Mouse (Mus musculus): Measurements from ENCODE around the gene Bpi. TPM values are rescaled to one million over a fixed set of nuclear protein-coding genes. Genes with fewer than 3 reads are reported as not detected.
A peak's percentile ranks its signal among the peaks of the same experiment; 100 is the strongest.

Gene Bpi
- polyA plus RNA-seq, 1 experiment from 2014 or later, result not detected

DNA sequence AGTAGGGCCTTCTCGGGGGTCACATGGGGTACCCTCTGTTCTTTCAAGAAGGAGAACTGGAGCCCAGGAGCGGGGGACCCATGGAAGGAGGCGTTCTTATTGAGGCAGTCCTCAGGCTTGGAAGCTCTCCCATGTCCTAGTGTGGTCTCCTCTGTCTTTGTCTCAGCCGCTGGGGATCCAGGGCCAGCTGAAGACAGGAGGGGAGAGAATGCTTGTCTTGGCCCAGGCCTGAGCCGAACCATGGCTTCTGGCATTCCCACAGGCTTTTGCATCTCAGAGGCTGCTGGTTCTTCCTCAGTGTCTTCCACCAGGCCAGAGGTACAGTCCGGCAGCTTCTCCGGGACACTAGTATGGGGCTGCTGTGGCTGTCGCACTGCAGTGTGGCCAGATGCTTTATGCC, 41.4 kb upstream of the Bpi start:
- Histone ChIP-seq H3K4me1 (ENCODE audit: insufficient read depth) (peaks cover under 1% of the 10 kb centered on the region; the same call in 1 of the 2 replicates), H3K27ac (ENCODE audit: low read depth) (peak overlapping the region; percentile 43; the same call in 1 of the 2 replicates), H3K27me3 (ENCODE audit: insufficient read depth, low read length) (no peaks in the 10 kb centered on the region), H3K9me3 (ENCODE audit: low read depth, low read length) (no peaks in the 10 kb centered on the region), H3K4me3 (ENCODE audit: low read depth, low read length) (no peak overlapping the region), H3K9ac (no peak overlapping the region), H3K4me2 (no peak overlapping the region), H3K36me3 (ENCODE audit: insufficient read depth) (0 out of 2 replicates have a peak, but pooled peaks cover 10% of the 10 kb centered on the region)
- no peak for TF ChIP-seq CTCF (IDR thresholded peaks at IDR 0.05; ENCODE audit: low read depth)
- DNase-seq (no peak), ATAC-seq (ENCODE audit: insufficient read depth) (no peak)
- WGBS, result 82% methylated on average over 8 of the region's 8 CpGs

DNA sequence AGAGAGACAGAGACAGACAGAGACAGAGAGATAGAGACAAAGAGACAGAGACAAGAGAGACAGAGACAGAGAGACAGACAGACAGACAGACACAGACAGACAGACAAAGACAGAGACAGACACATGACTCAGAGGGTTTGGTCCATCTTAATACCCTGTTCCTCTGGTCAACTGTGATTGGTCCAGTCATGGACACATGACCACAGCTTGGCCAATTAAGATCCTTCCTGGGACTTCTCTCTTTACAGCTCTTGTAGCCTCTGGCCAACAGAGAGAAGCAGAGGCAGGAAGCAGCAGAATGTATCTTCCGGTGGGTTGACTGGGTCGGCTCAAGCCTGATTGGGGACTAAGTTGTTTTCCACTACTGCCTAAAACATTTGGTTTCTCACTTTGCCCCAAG, 38.3 kb upstream of the Bpi start:
- ATAC-seq (ENCODE audit: insufficient read depth), result no peak
- 0 out of 2 replicates have a peak, but pooled peaks cover 8% of the 10 kb centered on the region for H3K36me3 ChIP-seq (ENCODE audit: insufficient read depth)

DNA sequence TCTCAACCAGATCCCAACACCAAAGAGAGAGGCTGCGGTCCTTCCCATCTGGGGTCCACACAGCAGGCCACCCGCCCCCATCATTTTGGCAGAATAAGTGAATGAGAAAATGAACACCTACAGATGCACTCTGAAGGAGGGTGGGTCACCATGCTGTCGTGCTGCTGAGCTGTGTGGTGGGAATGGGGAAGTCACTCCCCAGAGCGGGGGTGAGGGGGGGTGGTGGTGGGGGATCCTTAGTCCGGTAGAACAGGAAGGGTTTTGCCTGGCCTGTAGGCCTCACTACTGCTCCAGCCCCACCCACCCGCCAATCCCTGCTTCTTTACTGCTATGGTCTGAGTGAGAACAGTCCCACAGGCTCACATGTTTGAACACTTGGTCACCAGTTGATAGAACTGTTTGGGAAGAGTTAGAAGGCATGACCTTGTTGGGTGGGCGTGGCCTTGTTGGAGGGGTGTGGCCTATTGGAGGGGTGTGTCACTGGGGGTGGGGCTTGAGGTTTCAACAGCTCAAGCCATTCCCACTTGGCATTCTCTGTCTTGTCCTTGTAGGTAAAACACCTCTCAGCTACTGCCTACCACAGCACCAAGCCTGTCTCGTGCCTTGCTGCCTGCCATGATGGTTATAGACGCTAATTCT, 36.3 kb upstream of the Bpi start:
- H3K9ac ChIP-seq, result no peak overlapping the region
- WGBS, result 86% methylated on average over 9 of the region's 9 CpGs
- H3K27me3 ChIP-seq (ENCODE audit: insufficient read depth, low read length), result no peaks in the 10 kb centered on the region
- H3K4me2 ChIP-seq, result no peak overlapping the region
- H3K4me1 ChIP-seq (ENCODE audit: insufficient read depth), result peaks cover 9% of the 10 kb centered on the region
- H3K36me3 ChIP-seq (ENCODE audit: insufficient read depth), result 0 out of 2 replicates have a peak, but pooled peaks cover 5% of the 10 kb centered on the region
- TF ChIP-seq CTCF (IDR thresholded peaks at IDR 0.05; ENCODE audit: low read depth), result no peak
- DNase-seq (no peak), ATAC-seq (ENCODE audit: insufficient read depth) (no peak)
- H3K27ac ChIP-seq (ENCODE audit: low read depth), result no peak overlapping the region
- H3K9me3 ChIP-seq (ENCODE audit: low read depth, low read length), result no peaks in the 10 kb centered on the region
- no peak overlapping the region for H3K4me3 ChIP-seq (ENCODE audit: low read depth, low read length)

More for the DNA sequence above, 38.3 kb upstream of the Bpi start:
- Histone ChIP-seq H3K27ac (ENCODE audit: low read depth) (no peak overlapping the region), H3K27me3 (ENCODE audit: insufficient read depth, low read length) (no peaks in the 10 kb centered on the region), H3K9me3 (ENCODE audit: low read depth, low read length) (no peaks in the 10 kb centered on the region), H3K9ac (no peak overlapping the region), H3K4me3 (ENCODE audit: low read depth, low read length) (no peak overlapping the region), H3K4me2 (no peak overlapping the region), H3K4me1 (ENCODE audit: insufficient read depth) (peaks cover 9% of the 10 kb centered on the region)
- 88% methylated on average over 2 of the region's 2 CpGs for WGBS
- DNase-seq, result no peak
- no peak for TF ChIP-seq CTCF (IDR thresholded peaks at IDR 0.05; ENCODE audit: low read depth)

DNA sequence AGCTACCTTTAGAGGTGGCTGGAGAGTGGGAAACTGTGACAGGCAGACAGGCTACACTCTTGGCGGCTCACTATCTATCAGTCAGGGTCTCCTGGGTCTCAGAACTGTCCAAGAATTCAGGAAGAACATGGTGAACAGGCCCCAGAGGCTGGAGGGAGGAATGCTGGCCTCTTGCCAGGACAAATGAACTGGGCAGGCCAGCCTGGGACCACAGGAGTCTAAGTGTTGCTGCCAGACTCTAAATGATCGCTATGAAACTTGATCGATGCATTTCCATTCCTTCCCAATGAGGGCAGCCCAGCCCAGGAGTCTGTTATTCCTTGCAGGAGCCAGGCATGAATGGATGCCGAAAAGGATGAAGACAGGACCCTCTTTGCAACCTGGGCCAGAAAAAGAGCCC, 35.2 kb upstream of the Bpi start:
- Histone ChIP-seq H3K9ac (no peak overlapping the region), H3K36me3 (ENCODE audit: insufficient read depth) (no peaks in the 10 kb centered on the region), H3K27me3 (ENCODE audit: insufficient read depth, low read length) (no peaks in the 10 kb centered on the region), H3K9me3 (ENCODE audit: low read depth, low read length) (no peaks in the 10 kb centered on the region), H3K4me2 (no peak overlapping the region), H3K4me3 (ENCODE audit: low read depth, low read length) (no peak overlapping the region), H3K4me1 (ENCODE audit: insufficient read depth) (peaks cover 9% of the 10 kb centered on the region), H3K27ac (ENCODE audit: low read depth) (peak overlapping the region; percentile 38; the same call in 1 of the 2 replicates)
- no peak for TF ChIP-seq CTCF (IDR thresholded peaks at IDR 0.05; ENCODE audit: low read depth)
- WGBS, result 27% methylated on average over 4 of the region's 4 CpGs
- DNase-seq (peak; percentile 75), ATAC-seq (ENCODE audit: insufficient read depth) (peak; percentile 78)

DNA sequence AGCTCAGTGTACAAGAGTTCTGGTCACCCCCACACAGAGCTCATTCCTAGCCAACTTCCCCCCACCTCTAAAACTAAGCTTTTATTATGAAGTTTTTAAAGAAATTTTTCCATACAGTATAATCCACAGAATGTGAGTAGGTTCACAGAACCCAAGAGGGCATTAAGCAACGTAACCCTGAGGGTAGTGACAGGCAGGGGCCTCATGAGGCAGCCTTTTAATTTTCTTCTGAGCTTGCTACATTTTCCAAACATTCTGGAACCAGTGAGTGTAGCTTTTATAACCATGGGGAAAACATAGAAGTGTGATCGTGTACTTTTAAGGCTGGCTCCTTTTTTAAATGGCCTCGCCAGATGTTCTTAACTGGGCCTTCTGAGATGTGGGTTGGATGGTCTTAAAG, 34.4 kb upstream of the Bpi start:
- H3K27me3 ChIP-seq (ENCODE audit: insufficient read depth, low read length), result no peaks in the 10 kb centered on the region
- no peak overlapping the region for H3K9ac ChIP-seq
- no peak for ATAC-seq (ENCODE audit: insufficient read depth)
- H3K9me3 ChIP-seq (ENCODE audit: low read depth, low read length), result no peaks in the 10 kb centered on the region
- no peak overlapping the region for H3K4me3 ChIP-seq (ENCODE audit: low read depth, low read length)
- H3K27ac ChIP-seq (ENCODE audit: low read depth), result no peak overlapping the region
- H3K4me1 ChIP-seq (ENCODE audit: insufficient read depth), result peaks cover 9% of the 10 kb centered on the region
- DNase-seq, result no peak
- H3K36me3 ChIP-seq (ENCODE audit: insufficient read depth), result no peaks in the 10 kb centered on the region
- no peak overlapping the region for H3K4me2 ChIP-seq
- TF ChIP-seq CTCF (IDR thresholded peaks at IDR 0.05; ENCODE audit: low read depth), result no peak
- 66% methylated on average over 3 of the region's 3 CpGs for WGBS

DNA sequence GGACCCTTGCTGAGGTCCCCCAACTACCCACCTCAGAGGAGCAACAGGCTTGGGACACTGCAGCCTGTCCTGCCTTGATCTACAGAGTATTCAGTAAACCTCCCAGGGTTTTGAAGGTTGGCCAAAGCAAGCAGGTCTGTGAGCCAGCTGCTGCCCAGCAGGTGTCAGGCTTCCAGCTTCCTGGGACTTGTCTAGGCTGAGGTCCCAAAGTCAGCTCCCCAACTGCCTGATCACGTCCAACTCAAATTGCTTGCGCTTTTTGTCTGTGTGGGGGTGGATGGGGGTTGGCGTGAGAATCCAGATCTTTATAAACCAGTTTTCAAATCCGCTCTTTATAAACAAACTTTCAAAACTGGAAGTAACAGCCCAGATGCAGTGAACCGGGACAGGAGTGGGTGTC, 32.6 kb upstream of the Bpi start:
- Histone ChIP-seq H3K36me3 (ENCODE audit: insufficient read depth) (no peaks in the 10 kb centered on the region), H3K4me3 (ENCODE audit: low read depth, low read length) (no peak overlapping the region), H3K4me1 (ENCODE audit: insufficient read depth) (peaks cover 14% of the 10 kb centered on the region), H3K4me2 (no peak overlapping the region), H3K9ac (no peak overlapping the region), H3K27me3 (ENCODE audit: insufficient read depth, low read length) (no peaks in the 10 kb centered on the region), H3K9me3 (ENCODE audit: low read depth, low read length) (no peaks in the 10 kb centered on the region), H3K27ac (ENCODE audit: low read depth) (no peak overlapping the region)
- ATAC-seq (ENCODE audit: insufficient read depth) (no peak), DNase-seq (peak; percentile 55)
- 50% methylated on average over 5 of the region's 5 CpGs for WGBS
- peak; percentile 41; the same call in 1 of the 2 replicates for TF ChIP-seq CTCF (IDR thresholded peaks at IDR 0.05; ENCODE audit: low read depth)

DNA sequence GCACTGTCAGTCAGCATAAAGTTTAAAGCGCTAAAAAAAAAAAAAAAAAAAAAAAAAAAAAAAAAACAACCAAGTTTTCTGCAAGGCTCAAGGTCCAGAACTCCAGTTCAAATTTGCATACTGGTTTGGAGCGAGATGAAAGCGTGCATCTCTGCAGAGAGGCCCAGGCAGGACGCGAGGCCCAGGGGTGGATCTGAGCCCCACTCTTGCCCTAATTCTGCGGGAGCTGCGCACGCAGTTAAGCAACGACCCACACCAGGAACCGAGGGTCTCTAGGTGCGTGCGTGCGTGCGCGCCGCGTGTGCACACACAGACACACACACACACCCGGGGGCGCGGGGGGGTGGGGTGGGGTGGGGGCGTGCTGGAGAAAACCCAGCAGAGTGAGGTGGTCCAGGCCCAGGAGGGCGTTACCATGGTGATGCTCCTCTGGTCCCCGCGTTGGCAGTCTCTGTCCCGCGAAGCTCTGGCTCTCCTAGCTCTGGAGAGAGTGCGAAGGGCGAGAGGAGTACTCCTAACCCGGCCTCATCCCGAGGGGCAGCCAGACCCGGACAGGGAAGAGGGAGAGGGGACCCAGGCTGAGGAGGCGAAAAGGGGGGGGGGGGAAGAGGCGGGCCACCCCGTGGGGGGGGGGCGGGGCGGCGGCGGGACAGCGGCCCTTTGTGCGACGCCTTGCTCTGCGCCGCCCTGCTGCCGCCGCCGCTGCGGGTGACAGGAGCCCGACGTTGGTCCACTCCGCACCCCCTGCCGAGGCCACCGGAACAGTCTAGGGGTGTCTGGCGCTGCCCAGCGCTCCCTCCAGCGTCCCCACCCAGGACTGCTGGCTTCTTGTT, 29.0 kb upstream of the Bpi start, which contains the start of gene D630003M21Rik:
D630003M21Rik (minus strand) TSS at position 553 of the 833 bp plus-strand sequence.
- Histone ChIP-seq H3K4me3 (ENCODE audit: low read depth, low read length) (peak within 1 kb of the TSS; percentile 51), H3K9ac (peak within 1 kb of the TSS; percentile 52), H3K27ac (ENCODE audit: low read depth) (peak within 1 kb of the TSS; percentile 65), H3K9me3 (ENCODE audit: low read depth, low read length) (no peaks in the 10 kb centered on the region), H3K27me3 (ENCODE audit: insufficient read depth, low read length) (no peaks in the 10 kb centered on the region), H3K36me3 (ENCODE audit: insufficient read depth) (no peaks in the 10 kb centered on the region), H3K4me2 (peak within 1 kb of the TSS; percentile 92), H3K4me1 (ENCODE audit: insufficient read depth) (peaks cover 19% of the 10 kb centered on the region; the same call in 1 of the 2 replicates)
- 0 out of 2 replicates have a peak, but pooled peaks have one; percentile 26 for TF ChIP-seq CTCF (IDR thresholded peaks at IDR 0.05; ENCODE audit: low read depth)
- WGBS, result under 1% methylated on average over 48 of the region's 55 CpGs
- ATAC-seq (ENCODE audit: insufficient read depth) (peak; percentile 78), DNase-seq (peak; percentile 75)
